Mouse (Mus musculus) ES-Bruce4 (cell line): ENCODE measurements around the gene Ipcef1.

Source experiments
- CTCF ChIP-seq: IDR thresholded peaks from one replicate; pipeline ENCODE4 v1.8.1; 2011; ENCODE audit warnings: low read depth, low read length
- EP300 ChIP-seq: IDR thresholded peaks from 2 replicates; pipeline ENCODE4 v1.6.1; 2011; ENCODE audit warnings: low read depth, low read length; ENCODE audit not compliant: insufficient read depth
- POLR2A ChIP-seq: IDR thresholded peaks from one replicate; pipeline ENCODE4 v1.8.1; 2011; ENCODE audit warnings: low read length; ENCODE audit not compliant: insufficient read depth

GRCm38 (mm10) chr10:6900126-6900525 is 152.2 kb downstream of the Ipcef1 start:
- TF ChIP-seq CTCF = no peak
- TF ChIP-seq POLR2A = no peak
- no peak for TF ChIP-seq EP300
